Mouse (Mus musculus): Measurements from ENCODE around the gene Fmo5. TPM values are rescaled to one million over a fixed set of nuclear protein-coding genes. Genes with fewer than 3 reads are reported as not detected.
A peak's percentile ranks its signal among the peaks of the same experiment; 100 is the strongest.

Gene Fmo5
- polyA plus RNA-seq (2014; fragmentation: Nextera tagmentation; extraction: Ambion mirVana) = 2.8 and 3.1 TPM in 2 replicates

DNA sequence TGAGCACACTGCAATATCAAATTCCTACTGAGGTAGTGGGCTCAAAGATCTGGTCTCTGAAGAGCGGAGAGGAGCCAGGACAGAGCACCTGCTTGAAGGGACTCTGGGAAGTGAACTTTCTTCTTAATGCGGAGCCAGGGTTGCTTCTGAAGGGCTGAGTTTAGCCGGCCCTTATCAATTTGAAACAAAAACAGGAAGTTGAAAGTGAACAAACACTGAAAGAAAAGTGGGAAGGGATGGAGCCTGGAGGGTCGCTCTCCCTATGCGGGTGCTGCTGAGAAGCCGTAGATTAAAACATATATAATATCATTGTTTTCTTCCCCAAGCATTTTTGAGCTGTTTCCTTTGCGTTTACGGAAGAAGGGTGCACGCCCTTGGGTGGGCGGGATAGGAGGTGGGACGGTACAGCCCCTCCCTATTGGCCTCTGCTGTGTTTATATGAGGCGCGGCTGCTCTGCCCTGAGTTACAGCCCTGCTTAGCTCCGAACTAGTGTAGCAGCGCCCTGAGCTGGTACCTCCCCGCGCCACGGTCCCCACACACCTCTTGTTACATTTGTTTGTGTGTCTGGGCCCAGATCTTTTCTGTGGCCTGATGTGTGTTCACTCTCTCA is at the start of gene Fmo5:
Gene Fmo5, plus strand, starts transcription at position 414 of the 611 bp plus-strand sequence.
- H3K4me3 ChIP-seq (ENCODE audit: low read depth, low read length) = peak within 1 kb of the TSS; percentile 57
- H3K9me3 ChIP-seq (replicated peaks; ENCODE audit: control insufficient read depth, low read length) = no peaks in the 10 kb centered on the region
- WGBS (ENCODE audit: insufficient replicate concordance) = 2% methylated on average over 18 of the region's 18 CpGs
- no peaks in the 10 kb centered on the region for H3K27me3 ChIP-seq (ENCODE audit: control insufficient read depth, insufficient read depth, low read length)
- H3K27ac ChIP-seq (ENCODE audit: low read depth, low read length) = 0 out of 2 replicates have a peak within 1 kb of the TSS, but pooled peaks have one; percentile 31
- peak; percentile 94 for ATAC-seq (replicated peaks; ENCODE audit: insufficient number of reproducible peaks, low FRiP score, low TSS enrichment)
- peak within 1 kb of the TSS; percentile 66 for H3K4me2 ChIP-seq
- H3K36me3 ChIP-seq (ENCODE audit: control insufficient read depth, insufficient read depth, low read length) = no peaks in the 10 kb centered on the region
- H3K4me1 ChIP-seq (ENCODE audit: control insufficient read depth, insufficient read depth, low read length) = no peaks in the 10 kb centered on the region
- H3K9ac ChIP-seq (ENCODE audit: low read depth, low read length) = peak within 1 kb of the TSS; percentile 72

DNA sequence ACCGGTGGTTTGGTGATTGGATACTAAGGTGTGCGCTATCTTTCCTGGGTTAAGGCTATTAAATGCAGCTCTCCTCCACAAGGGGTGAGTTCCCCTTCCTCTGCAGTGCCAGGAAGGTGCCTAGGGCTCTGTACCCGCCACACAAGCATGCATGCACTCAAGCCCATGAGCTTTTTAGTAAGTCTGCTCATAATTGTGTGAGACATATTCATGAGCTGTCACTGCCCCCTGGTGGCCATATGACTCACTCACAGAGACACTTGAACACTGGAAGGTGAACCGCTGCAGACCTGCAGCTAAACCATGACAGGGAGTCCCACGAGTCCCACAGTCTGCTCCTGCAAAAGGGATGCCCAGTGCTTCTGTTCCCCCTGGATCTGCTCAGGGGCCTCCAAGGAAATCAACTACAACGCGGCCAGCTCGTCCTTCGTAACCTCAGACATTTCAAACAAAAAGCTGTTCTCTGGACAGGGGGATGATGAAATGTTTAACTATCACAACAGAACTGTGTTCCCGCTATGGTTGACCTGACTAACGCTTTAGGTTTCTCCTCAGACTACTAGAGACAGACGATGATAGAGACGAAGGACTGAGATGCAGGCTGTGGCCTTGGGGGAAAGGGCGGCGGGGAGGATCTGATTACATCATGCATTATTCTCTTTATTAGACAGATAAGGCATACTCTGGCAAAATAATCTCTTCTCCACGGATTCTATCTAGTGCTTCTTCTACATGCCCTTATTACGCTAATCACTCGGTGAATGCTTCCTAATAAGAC is 43.0 kb upstream of the Fmo5 start:
- WGBS (ENCODE audit: insufficient replicate concordance) = 64% methylated on average over 18 of the region's 18 CpGs
- Histone ChIP-seq H3K4me2 (no peak overlapping the region), H3K36me3 (ENCODE audit: control insufficient read depth, insufficient read depth, low read length) (peaks cover 14% of the 10 kb centered on the region), H3K9ac (ENCODE audit: low read depth, low read length) (no peak overlapping the region), H3K27ac (ENCODE audit: low read depth, low read length) (no peak overlapping the region), H3K27me3 (ENCODE audit: control insufficient read depth, insufficient read depth, low read length) (no peaks in the 10 kb centered on the region), H3K4me3 (ENCODE audit: low read depth, low read length) (no peak overlapping the region), H3K9me3 (replicated peaks; ENCODE audit: control insufficient read depth, low read length) (no peaks in the 10 kb centered on the region), H3K4me1 (ENCODE audit: control insufficient read depth, insufficient read depth, low read length) (no peaks in the 10 kb centered on the region)
- ATAC-seq (replicated peaks; ENCODE audit: insufficient number of reproducible peaks, low FRiP score, low TSS enrichment) = peak; percentile 42; the same call in 1 of the 2 replicates

DNA sequence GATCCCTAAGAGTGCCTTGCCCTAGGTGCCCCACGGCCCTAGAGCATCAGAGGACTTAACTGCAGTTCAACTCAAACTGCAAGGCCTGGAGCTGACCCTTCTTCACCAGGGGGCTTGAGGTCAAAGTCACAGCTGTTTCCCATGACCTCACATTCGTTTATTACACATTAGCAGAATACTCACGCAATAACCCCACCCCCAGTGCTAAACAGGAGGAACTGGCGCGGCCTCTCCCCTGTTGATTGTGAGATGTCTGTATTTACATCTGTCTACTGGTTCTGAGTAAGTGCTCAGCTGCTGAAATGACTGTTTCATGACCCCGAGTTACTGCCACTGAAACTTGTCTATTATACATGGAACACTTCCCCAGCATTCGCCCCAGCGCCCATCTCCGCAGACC is 40.9 kb upstream of the Fmo5 start:
- no peak overlapping the region for H3K9ac ChIP-seq (ENCODE audit: low read depth, low read length)
- WGBS (ENCODE audit: insufficient replicate concordance) = 84% methylated on average over 9 of the region's 9 CpGs
- H3K4me2 ChIP-seq = no peak overlapping the region
- no peak overlapping the region for H3K4me3 ChIP-seq (ENCODE audit: low read depth, low read length)
- no peaks in the 10 kb centered on the region for H3K9me3 ChIP-seq (replicated peaks; ENCODE audit: control insufficient read depth, low read length)
- no peak overlapping the region for H3K27ac ChIP-seq (ENCODE audit: low read depth, low read length)
- H3K4me1 ChIP-seq (ENCODE audit: control insufficient read depth, insufficient read depth, low read length) = no peaks in the 10 kb centered on the region
- no peaks in the 10 kb centered on the region for H3K27me3 ChIP-seq (ENCODE audit: control insufficient read depth, insufficient read depth, low read length)
- ATAC-seq (replicated peaks; ENCODE audit: insufficient number of reproducible peaks, low FRiP score, low TSS enrichment) = no peak
- peaks cover under 1% of the 10 kb centered on the region for H3K36me3 ChIP-seq (ENCODE audit: control insufficient read depth, insufficient read depth, low read length)

DNA sequence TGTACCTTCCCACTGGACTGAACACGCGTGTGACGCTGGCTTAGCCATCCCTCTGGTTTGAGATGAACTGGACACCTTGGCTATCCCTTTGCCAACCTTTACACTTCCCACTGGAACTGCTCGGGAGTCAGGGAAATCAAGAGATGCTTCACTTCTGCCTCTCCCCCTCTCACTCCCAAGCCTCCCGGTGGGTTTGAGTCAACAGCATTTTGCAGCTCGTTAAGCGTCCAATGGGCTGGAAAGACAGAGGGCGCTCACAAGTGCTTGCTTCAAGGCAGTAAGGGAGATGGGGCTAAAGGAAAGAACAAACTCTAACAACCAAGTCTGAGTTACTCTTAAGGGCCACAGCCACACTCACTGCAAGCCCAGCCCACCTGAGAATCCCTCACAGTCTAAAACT is 37.9 kb upstream of the Fmo5 start:
- no peak overlapping the region for H3K9ac ChIP-seq (ENCODE audit: low read depth, low read length)
- no peaks in the 10 kb centered on the region for H3K9me3 ChIP-seq (replicated peaks; ENCODE audit: control insufficient read depth, low read length)
- no peak for ATAC-seq (replicated peaks; ENCODE audit: insufficient number of reproducible peaks, low FRiP score, low TSS enrichment)
- H3K4me1 ChIP-seq (ENCODE audit: control insufficient read depth, insufficient read depth, low read length) = no peaks in the 10 kb centered on the region
- H3K4me2 ChIP-seq = no peak overlapping the region
- WGBS (ENCODE audit: insufficient replicate concordance) = 65% methylated on average over 8 of the region's 8 CpGs
- peaks cover 3% of the 10 kb centered on the region for H3K36me3 ChIP-seq (ENCODE audit: control insufficient read depth, insufficient read depth, low read length)
- no peaks in the 10 kb centered on the region for H3K27me3 ChIP-seq (ENCODE audit: control insufficient read depth, insufficient read depth, low read length)
- no peak overlapping the region for H3K27ac ChIP-seq (ENCODE audit: low read depth, low read length)
- no peak overlapping the region for H3K4me3 ChIP-seq (ENCODE audit: low read depth, low read length)

DNA sequence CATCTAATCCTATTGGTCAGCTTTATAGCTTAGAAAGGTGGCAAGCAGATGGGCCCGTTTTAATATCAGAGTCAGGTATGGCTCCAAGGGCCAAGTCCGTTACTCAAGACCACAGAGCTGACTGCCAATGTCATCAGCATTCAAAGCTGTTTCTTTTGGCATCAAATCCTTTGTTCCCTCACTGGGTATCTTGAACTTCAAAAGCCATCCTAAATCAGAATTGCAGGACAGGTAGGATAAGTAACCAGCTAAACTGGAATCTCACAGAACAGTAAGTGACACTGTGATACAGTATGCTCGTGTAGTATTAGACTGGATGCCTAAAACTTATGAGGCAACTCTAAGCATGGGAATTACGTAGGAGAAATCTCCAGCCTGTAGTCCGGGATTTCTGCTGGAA is 35.5 kb upstream of the Fmo5 start:
- Histone ChIP-seq H3K27me3 (ENCODE audit: control insufficient read depth, insufficient read depth, low read length) (no peaks in the 10 kb centered on the region), H3K4me3 (ENCODE audit: low read depth, low read length) (no peak overlapping the region), H3K27ac (ENCODE audit: low read depth, low read length) (no peak overlapping the region), H3K4me2 (no peak overlapping the region), H3K4me1 (ENCODE audit: control insufficient read depth, insufficient read depth, low read length) (no peaks in the 10 kb centered on the region), H3K9me3 (replicated peaks; ENCODE audit: control insufficient read depth, low read length) (no peaks in the 10 kb centered on the region), H3K36me3 (ENCODE audit: control insufficient read depth, insufficient read depth, low read length) (peaks cover 3% of the 10 kb centered on the region), H3K9ac (ENCODE audit: low read depth, low read length) (no peak overlapping the region)
- ATAC-seq (replicated peaks; ENCODE audit: insufficient number of reproducible peaks, low FRiP score, low TSS enrichment) = no peak
- 87% methylated on average over 5 of the region's 5 CpGs for WGBS (ENCODE audit: insufficient replicate concordance)

DNA sequence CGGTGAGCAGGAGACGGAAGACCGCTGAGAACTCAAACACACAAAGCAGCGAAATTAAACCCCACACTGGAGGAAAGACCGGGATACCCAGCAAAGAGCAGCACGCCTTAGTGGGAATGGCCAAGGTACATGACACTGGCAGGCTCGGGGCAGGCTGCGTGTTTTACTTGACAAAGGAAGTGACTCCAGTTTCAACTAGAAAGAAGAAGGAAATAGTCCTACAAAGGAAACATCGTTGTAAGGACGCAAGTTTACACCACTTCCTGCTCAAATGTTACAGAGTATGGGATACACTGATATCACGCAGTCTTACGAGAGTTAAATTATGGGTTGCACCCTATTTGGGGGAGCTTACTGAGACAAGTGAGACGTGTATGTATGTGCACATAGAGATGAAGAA is 34.5 kb upstream of the Fmo5 start:
- Histone ChIP-seq H3K27ac (ENCODE audit: low read depth, low read length) (no peak overlapping the region), H3K4me2 (no peak overlapping the region), H3K9ac (ENCODE audit: low read depth, low read length) (no peak overlapping the region), H3K4me1 (ENCODE audit: control insufficient read depth, insufficient read depth, low read length) (no peaks in the 10 kb centered on the region), H3K27me3 (ENCODE audit: control insufficient read depth, insufficient read depth, low read length) (no peaks in the 10 kb centered on the region), H3K4me3 (ENCODE audit: low read depth, low read length) (no peak overlapping the region), H3K36me3 (ENCODE audit: control insufficient read depth, insufficient read depth, low read length) (peaks cover 3% of the 10 kb centered on the region), H3K9me3 (replicated peaks; ENCODE audit: control insufficient read depth, low read length) (no peaks in the 10 kb centered on the region)
- no peak for ATAC-seq (replicated peaks; ENCODE audit: insufficient number of reproducible peaks, low FRiP score, low TSS enrichment)
- WGBS (ENCODE audit: insufficient replicate concordance) = 82% methylated on average over 13 of the region's 13 CpGs

DNA sequence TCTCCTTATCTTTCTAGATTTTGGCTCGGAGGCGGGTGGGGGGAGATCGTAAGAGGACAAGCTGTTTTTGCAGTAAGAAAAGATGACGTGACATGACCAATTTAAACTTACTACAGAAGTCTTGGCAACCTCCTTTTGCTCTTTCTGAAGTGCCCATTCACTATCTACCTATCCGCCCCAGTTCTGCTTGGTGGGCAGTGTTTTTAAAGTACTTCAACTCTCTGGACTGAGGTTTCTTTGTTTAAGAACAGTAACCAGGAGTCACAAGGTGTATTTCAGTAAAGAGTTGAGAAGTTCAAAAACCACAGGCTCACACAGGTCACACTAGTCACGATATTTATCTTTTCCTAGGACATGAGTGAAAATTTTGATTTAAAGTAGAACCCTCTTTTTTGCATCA is 33.5 kb upstream of the Fmo5 start:
- Histone ChIP-seq H3K4me1 (ENCODE audit: control insufficient read depth, insufficient read depth, low read length) (no peaks in the 10 kb centered on the region), H3K36me3 (ENCODE audit: control insufficient read depth, insufficient read depth, low read length) (peaks cover 3% of the 10 kb centered on the region), H3K27me3 (ENCODE audit: control insufficient read depth, insufficient read depth, low read length) (no peaks in the 10 kb centered on the region), H3K9me3 (replicated peaks; ENCODE audit: control insufficient read depth, low read length) (no peaks in the 10 kb centered on the region), H3K4me2 (no peak overlapping the region), H3K9ac (ENCODE audit: low read depth, low read length) (no peak overlapping the region), H3K4me3 (ENCODE audit: low read depth, low read length) (no peak overlapping the region), H3K27ac (ENCODE audit: low read depth, low read length) (no peak overlapping the region)
- ATAC-seq (replicated peaks; ENCODE audit: insufficient number of reproducible peaks, low FRiP score, low TSS enrichment) = no peak
- 78% methylated on average over 6 of the region's 6 CpGs for whole genome bisulfite sequencing (ENCODE audit: insufficient replicate concordance)

DNA sequence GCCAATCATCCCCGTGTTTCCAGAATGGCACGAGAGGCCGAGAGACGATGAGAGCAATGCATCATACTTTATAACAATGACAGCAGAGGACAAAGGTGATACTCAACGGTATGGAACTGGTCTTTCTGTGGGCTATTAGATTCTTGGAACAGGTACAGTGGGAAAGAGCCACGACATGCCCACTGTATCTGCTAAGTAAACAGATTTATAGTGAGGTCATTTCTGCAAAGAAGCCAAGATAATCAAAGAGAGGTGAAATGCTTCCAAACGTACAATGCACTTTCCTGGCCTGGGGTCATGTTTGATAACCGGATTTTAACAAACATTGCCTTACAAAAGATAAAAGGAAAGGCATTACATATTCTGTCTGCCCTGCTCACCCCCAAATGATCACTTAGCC is 31.8 kb upstream of the Fmo5 start:
- ATAC-seq (replicated peaks; ENCODE audit: insufficient number of reproducible peaks, low FRiP score, low TSS enrichment) = no peak
- H3K36me3 ChIP-seq (ENCODE audit: control insufficient read depth, insufficient read depth, low read length) = peaks cover 8% of the 10 kb centered on the region
- H3K4me3 ChIP-seq (ENCODE audit: low read depth, low read length) = no peak overlapping the region

More for the DNA sequence above, 31.8 kb upstream of the Fmo5 start:
- no peaks in the 10 kb centered on the region for H3K4me1 ChIP-seq (ENCODE audit: control insufficient read depth, insufficient read depth, low read length)
- no peaks in the 10 kb centered on the region for H3K27me3 ChIP-seq (ENCODE audit: control insufficient read depth, insufficient read depth, low read length)
- no peaks in the 10 kb centered on the region for H3K9me3 ChIP-seq (replicated peaks; ENCODE audit: control insufficient read depth, low read length)
- no peak overlapping the region for H3K27ac ChIP-seq (ENCODE audit: low read depth, low read length)
- no peak overlapping the region for H3K4me2 ChIP-seq
- H3K9ac ChIP-seq (ENCODE audit: low read depth, low read length) = no peak overlapping the region
- WGBS (ENCODE audit: insufficient replicate concordance) = 69% methylated on average over 8 of the region's 8 CpGs
